13 mouse cellular contexts compared by ENCODE assay signal in the genomic region with DNA sequence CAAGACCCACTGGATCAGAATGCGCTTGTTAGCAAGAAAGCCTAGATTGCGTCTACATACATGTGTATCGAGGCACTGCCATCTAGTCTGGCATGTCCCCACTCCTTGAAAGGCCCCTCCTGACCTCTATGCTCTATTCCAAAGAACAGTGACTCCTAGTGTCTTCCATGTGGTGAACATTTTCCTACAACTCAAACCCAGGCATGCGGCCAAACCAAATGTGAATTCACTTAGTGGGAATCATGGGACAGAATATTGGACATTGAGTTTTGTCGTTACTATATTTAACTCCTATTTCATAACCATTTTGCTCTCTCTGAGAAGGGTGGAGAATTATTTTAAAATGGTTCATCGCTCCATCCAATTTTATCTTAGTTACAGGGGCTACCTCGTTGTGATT.
DNase-seq lines count a peak whose midpoint lies in the region; ATAC-seq lines count a peak whose summit lies in the region.
"Had no signal": no experiment of that assay in that cellular context is flagged by ENCODE, and none has a peak within 500 bp of the region (broad histone marks: within the 10 kb centered on the region; RNA-seq: fewer than 3 reads in every experiment).

No protein-coding gene starts in this region.

- intact Hi-C loops in heart, postnatal 25 days (cut with DNase I): no loop called here

- H3K4me1 ChIP-seq in limb, embryonic 13.5 days: no peaks in the 10 kb centered on the region
- H3K4me1 ChIP-seq in limb, embryonic 10.5 days: no peaks in the 10 kb centered on the region
- no peaks in the 10 kb centered on the region for H3K4me1 ChIP-seq in forebrain, embryonic 15.5 days
- H3K4me1 ChIP-seq: embryonic facial prominence, embryonic 12.5 days had no signal

- 73% methylated on average over 7 of the region's 7 CpGs for WGBS in limb, embryonic 13.5 days
- 94% methylated on average over 7 of the region's 7 CpGs for WGBS in limb, embryonic 10.5 days
- WGBS in forebrain, embryonic 15.5 days: 89% methylated on average over 7 of the region's 7 CpGs

- no peak for DNase-seq in limb, embryonic 10.5 days (ENCODE audit: low spot score)
- peak; percentile 65 for DNase-seq in gastrocnemius, postnatal 10 days
- peak; percentile 20 for DNase-seq in heart, postnatal 25 days (ENCODE audit: low spot score)
- DNase-seq in lung, postnatal 25 days (ENCODE audit: low spot score): peak; percentile 35
- no peak for DNase-seq in urinary bladder, adult 18-20 months (ENCODE audit: low spot score in 2 of 2)
- DNase-seq in right cerebral cortex, postnatal 25 days: no peak
- DNase-seq: layer of hippocampus, postnatal 36 days; liver, embryonic 13.5 days; thymus, postnatal 14 days had no signal

- ATAC-seq in limb, embryonic 13.5 days (ENCODE audit: low FRiP score, low read depth): no peak
- ATAC-seq in forebrain, embryonic 15.5 days (replicated peaks): no peak
- ATAC-seq: midbrain, embryonic 15.5 days had no signal

- no peaks in the 10 kb centered on the region for H3K27me3 ChIP-seq in limb, embryonic 13.5 days
- H3K27me3 ChIP-seq in limb, embryonic 10.5 days (ENCODE audit: low read depth, poor library complexity, severe bottlenecking): no peaks in the 10 kb centered on the region
- H3K27me3 ChIP-seq in forebrain, embryonic 15.5 days: no peaks in the 10 kb centered on the region
- H3K27me3 ChIP-seq: embryonic facial prominence, embryonic 12.5 days; liver, embryonic 13.5 days; midbrain, embryonic 15.5 days had no signal

- no peaks in the 10 kb centered on the region for H3K36me3 ChIP-seq in limb, embryonic 13.5 days
- H3K36me3 ChIP-seq in limb, embryonic 10.5 days: no peaks in the 10 kb centered on the region
- H3K36me3 ChIP-seq in forebrain, embryonic 15.5 days: no peaks in the 10 kb centered on the region
- H3K36me3 ChIP-seq: embryonic facial prominence, embryonic 12.5 days; liver, embryonic 13.5 days; midbrain, embryonic 15.5 days had no signal

- no peaks in the 10 kb centered on the region for H3K9me3 ChIP-seq in limb, embryonic 13.5 days
- H3K9me3 ChIP-seq in limb, embryonic 10.5 days (replicated peaks): no peaks in the 10 kb centered on the region
- no peaks in the 10 kb centered on the region for H3K9me3 ChIP-seq in forebrain, embryonic 15.5 days
- H3K9me3 ChIP-seq: embryonic facial prominence, embryonic 12.5 days; liver, embryonic 13.5 days; midbrain, embryonic 15.5 days had no signal

- peak overlapping the region; percentile 16; the same call in 1 of the 2 replicates for H3K27ac ChIP-seq in limb, embryonic 13.5 days
- H3K27ac ChIP-seq in limb, embryonic 10.5 days: no peak overlapping the region
- no peak overlapping the region for H3K27ac ChIP-seq in forebrain, embryonic 15.5 days (replicated peaks)
- H3K27ac ChIP-seq: embryonic facial prominence, embryonic 12.5 days; liver, embryonic 13.5 days; midbrain, embryonic 15.5 days had no signal

- H3K4me2 ChIP-seq in limb, embryonic 13.5 days (replicated peaks): no peak overlapping the region
- no peak overlapping the region for H3K4me2 ChIP-seq in forebrain, embryonic 15.5 days (replicated peaks)
- H3K4me2 ChIP-seq: embryonic facial prominence, embryonic 12.5 days; liver, embryonic 13.5 days; midbrain, embryonic 15.5 days had no signal

- H3K4me3 ChIP-seq in limb, embryonic 13.5 days: no peak overlapping the region
- H3K4me3 ChIP-seq in limb, embryonic 10.5 days: no peak overlapping the region
- H3K4me3 ChIP-seq in forebrain, embryonic 15.5 days: no peak overlapping the region
- H3K4me3 ChIP-seq: embryonic facial prominence, embryonic 12.5 days; liver, embryonic 13.5 days; midbrain, embryonic 15.5 days had no signal

- no peak overlapping the region for H3K9ac ChIP-seq in limb, embryonic 13.5 days
- H3K9ac ChIP-seq in forebrain, embryonic 15.5 days (replicated peaks): no peak overlapping the region
- H3K9ac ChIP-seq: embryonic facial prominence, embryonic 12.5 days; liver, embryonic 13.5 days; midbrain, embryonic 15.5 days had no signal

Comparison
In these comparisons a context has a peak if more than half of its experiments do, and no peak if none do; other contexts are left out.
1. DNase-seq: peak in gastrocnemius, postnatal 10 days (single experiment), heart, postnatal 25 days (single experiment) and lung, postnatal 25 days (single experiment); none in limb, embryonic 10.5 days (single experiment), urinary bladder, adult 18-20 months (0 of 2) and right cerebral cortex, postnatal 25 days (single experiment).